Mouse (Mus musculus) small intestine, adult 2 months (tissue): ENCODE measurements around the gene Spg11. TPM values are rescaled to one million over a fixed set of nuclear protein-coding genes. Genes with fewer than 3 reads are reported as not detected.
"Not testable (repeated sequence)": the region's sequence is repeated elsewhere in the genome, so short reads cannot be mapped to it uniquely, and the experiment has no call there.

ENCODE experiments used
- H3K27ac ChIP-seq: fragments of 200-500 bp; 2 replicates; pipeline ENCODE4 v1.5.1; 2012; ENCODE audit warnings: low read depth, low read length, control low read depth, inconsistent platforms; ENCODE audit not compliant: insufficient read depth
- H3K27me3 ChIP-seq: fragments of 200-500 bp; 2 replicates; pipeline ENCODE4 v1.6.1; 2012; ENCODE audit warnings: mild to moderate bottlenecking, moderate library complexity, low read length, inconsistent platforms; ENCODE audit not compliant: control insufficient read depth, insufficient read depth
- H3K36me3 ChIP-seq: fragments of 200-500 bp; 2 replicates; pipeline ENCODE4 v1.6.1; 2012; ENCODE audit warnings: mild to moderate bottlenecking, low read length, control low read depth, inconsistent platforms; ENCODE audit not compliant: control insufficient read depth, insufficient read depth
- H3K4me1 ChIP-seq: fragments of 200-500 bp; 2 replicates; pipeline ENCODE4 v1.6.1; 2012; ENCODE audit warnings: low read length, inconsistent platforms, mixed read lengths; ENCODE audit not compliant: control insufficient read depth, insufficient read depth, insufficient read length
- H3K4me3 ChIP-seq: fragments of 200-500 bp; 2 replicates; pipeline ENCODE4 v1.5.1; 2012; ENCODE audit warnings: low read depth, mild to moderate bottlenecking, control low read depth, inconsistent platforms, low read length, moderate library complexity
- CTCF ChIP-seq: fragments of 200-500 bp; IDR thresholded peaks from 2 replicates; pipeline ENCODE4 v1.5.1; 2012; ENCODE audit warnings: low read depth, mild to moderate bottlenecking, control low read depth, inconsistent platforms, low read length, moderate library complexity, mixed read lengths; ENCODE audit not compliant: insufficient replicate concordance, insufficient read length; ENCODE audit errors: extremely low read depth
- POLR2A ChIP-seq: fragments of 200-500 bp; IDR thresholded peaks from 2 replicates; pipeline ENCODE4 v1.6.1; 2012; ENCODE audit warnings: low read depth, mild to moderate bottlenecking, control low read depth, inconsistent platforms, low read length, moderate library complexity
- WGBS: fragments of 180-500 bp; shearing (Covaris S2); methylation state at CpG from one replicate; pipeline ENCODE4 v1.1.7; 2018; 5-methylcytosine and 5-hydroxymethylcytosine counted together
- polyA plus RNA-seq: library from polyadenylated mRNA; depleted of rRNA; stranded (reverse); fragments of >200 nt; gene quantifications from 2 replicates; pipeline ENCODE4 v1.2.3, GENCODE M21; 2012

Gene Spg11
- polyA plus RNA-seq, 1 experiment = 7.3 TPM

GRCm38 (mm10) chr2:122059365-122060115 lies 58.6 kb downstream of the Spg11 start:
- Histone ChIP-seq H3K4me1 (no peaks in the 10 kb centered on the region), H3K36me3 (peaks cover 37% of the 10 kb centered on the region), H3K4me3 (no peak overlapping the region), H3K27ac (no peak overlapping the region), H3K27me3 (no peaks in the 10 kb centered on the region)
- WGBS = 90% methylated on average over 11 of the region's 11 CpGs
- TF ChIP-seq POLR2A (no peak), CTCF (no peak)

- no peaks in the 10 kb centered on the region for H3K4me1 ChIP-seq
- H3K4me3 ChIP-seq = no peak overlapping the region
- peaks cover 29% of the 10 kb centered on the region for H3K36me3 ChIP-seq
- TF ChIP-seq POLR2A (no peak), CTCF (no peak)
- H3K27ac ChIP-seq = no peak overlapping the region
- H3K27me3 ChIP-seq = no peaks in the 10 kb centered on the region
Observed at GRCm38 (mm10) chr2:122043926-122044325, 74.3 kb downstream of the Spg11 start.

- WGBS = 82% methylated on average over 3 of the region's 3 CpGs
- H3K27me3 ChIP-seq = no peaks in the 10 kb centered on the region
- no peak overlapping the region for H3K27ac ChIP-seq
- peaks cover 8% of the 10 kb centered on the region for H3K36me3 ChIP-seq
- H3K4me3 ChIP-seq = no peak overlapping the region
- H3K4me1 ChIP-seq = no peaks in the 10 kb centered on the region
- TF ChIP-seq CTCF (no peak), POLR2A (no peak)
Observed at GRCm38 (mm10) chr2:122036064-122036463, 82.1 kb downstream of the Spg11 start.

GRCm38 (mm10) chr2:122031970-122032369 lies 86.2 kb downstream of the Spg11 start:
- H3K27ac ChIP-seq = no peak overlapping the region
- H3K4me1 ChIP-seq = peaks cover 2% of the 10 kb centered on the region; the same call in 1 of the 2 replicates
- TF ChIP-seq CTCF = no peak
- no peak for TF ChIP-seq POLR2A
- 74% methylated on average over 6 of the region's 6 CpGs for WGBS
- H3K27me3 ChIP-seq = no peaks in the 10 kb centered on the region
- H3K36me3 ChIP-seq = peaks cover 3% of the 10 kb centered on the region
- H3K4me3 ChIP-seq = no peak overlapping the region

GRCm38 (mm10) chr2:122028756-122029700 lies 89.2 kb downstream of the Spg11 start:
- H3K27me3 ChIP-seq = no peaks in the 10 kb centered on the region
- WGBS = under 1% methylated on average over 71 of the region's 71 CpGs
- peaks cover 3% of the 10 kb centered on the region for H3K36me3 ChIP-seq
- H3K4me1 ChIP-seq = peaks cover 2% of the 10 kb centered on the region; the same call in 1 of the 2 replicates
- peak overlapping the region; percentile 75 for H3K27ac ChIP-seq
- TF ChIP-seq POLR2A = no peak
- TF ChIP-seq CTCF = no peak
- H3K4me3 ChIP-seq = peak overlapping the region; percentile 98

- H3K27ac ChIP-seq = peak within 1 kb of the TSS; percentile 97
- peak within 1 kb of the TSS; percentile 98 for H3K4me3 ChIP-seq
- H3K36me3 ChIP-seq = peaks cover 1% of the 10 kb centered on the region; the same call in 1 of the 2 replicates
- under 1% methylated on average over 57 of the region's 67 CpGs for WGBS
- H3K4me1 ChIP-seq = peaks cover 2% of the 10 kb centered on the region; the same call in 1 of the 2 replicates
- TF ChIP-seq POLR2A (peak; percentile 99), CTCF (no peak)
- H3K27me3 ChIP-seq = no peaks in the 10 kb centered on the region
Observed at GRCm38 (mm10) chr2:122027862-122028755, 90.1 kb downstream of the Spg11 start, which contains the start of gene Eif3j1. Gene Eif3j1 (plus strand): TSS chr2:122028546.

- not testable (repeated sequence) for H3K36me3 ChIP-seq, H3K4me3 ChIP-seq, H3K27me3 ChIP-seq, H3K27ac ChIP-seq, H3K4me1 ChIP-seq
- 92% methylated on average over 10 of the region's 10 CpGs for WGBS
Observed at GRCm38 (mm10) chr2:122027091-122027490, 91.1 kb downstream of the Spg11 start.
